Mouse (Mus musculus) heart, postnatal 14 days (tissue): ENCODE data around the gene Capg. TPM values are rescaled to one million over a fixed set of nuclear protein-coding genes. Genes with fewer than 3 reads are reported as not detected.

Experiments used
- DNase-seq, 2 experiments: peaks; one replicate each; pipeline ENCODE4 v3.0.0; 2021 to 2022
- intact Hi-C: fragments of 180-260 bp; cut with DNase I; formaldehyde crosslinking; loops from one replicate; pipeline ENCODE4 v1.15.1; 2025
- total RNA-seq, 2 experiments: library from RNA; stranded (reverse); gene quantifications; 2 replicates each; pipeline ENCODE4 v1.2.3; 2021

The Capg gene
- total RNA-seq, 2 experiments from 2014 or later = 9.9 to 10.0 TPM

DNA sequence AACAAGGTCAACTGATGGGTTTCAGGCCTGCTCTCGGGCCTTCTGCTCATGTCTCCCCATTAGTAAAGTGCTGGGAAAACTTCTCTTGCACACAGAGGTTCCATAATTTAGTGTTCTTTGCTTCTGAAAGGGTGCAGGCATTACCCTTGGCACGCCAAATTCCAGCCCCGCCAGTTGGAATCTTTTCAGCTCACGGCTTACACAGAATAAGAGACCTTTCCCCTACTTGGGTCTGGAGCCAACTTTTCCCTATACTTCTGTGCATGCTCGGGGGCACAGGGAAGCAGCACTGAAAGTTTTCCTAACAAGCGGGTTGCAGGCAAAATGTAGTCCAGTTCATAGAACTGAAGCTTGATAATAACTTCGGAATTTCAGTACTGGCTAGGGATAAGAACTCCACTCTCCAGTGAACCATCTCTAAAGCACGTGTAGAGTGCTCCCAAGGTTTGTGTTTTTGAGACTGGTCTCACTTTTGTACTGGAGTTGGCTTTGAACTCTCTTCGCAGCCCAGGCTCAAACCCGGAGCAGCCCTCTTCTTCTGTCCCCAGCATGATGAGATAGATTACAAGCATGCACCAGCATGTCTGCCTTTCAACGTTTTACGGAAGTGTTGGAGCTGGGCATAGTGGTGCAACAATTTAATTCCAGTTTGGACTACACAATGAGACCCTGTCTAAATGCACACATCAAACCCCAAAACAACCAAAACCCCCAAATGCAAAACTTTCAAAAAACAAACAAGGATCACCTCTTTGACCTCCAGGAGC, 54.8 kb downstream of the Capg start:
- DNase-seq = peak; percentile 34 to 69
- intact Hi-C loops = no loop called here

DNA sequence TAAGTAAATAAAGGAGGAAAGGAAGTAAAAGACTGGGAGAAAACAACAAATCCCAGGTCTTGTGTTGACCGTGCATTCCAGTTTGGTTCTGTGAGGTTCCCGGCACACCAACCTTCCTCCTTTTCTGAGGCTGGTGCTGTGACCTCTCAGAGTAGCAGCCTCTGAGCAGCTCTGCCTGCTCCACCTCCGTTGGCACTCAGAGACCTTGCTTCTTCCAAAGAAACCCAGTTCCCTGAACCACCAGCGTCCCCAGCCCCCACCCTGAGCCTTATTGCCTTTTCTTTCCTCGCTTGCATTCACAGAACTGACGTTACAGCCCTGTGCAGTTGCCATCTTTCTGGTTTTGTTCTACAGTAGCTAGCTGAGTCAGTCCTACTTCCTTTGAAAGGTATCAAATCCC, 56.0 kb downstream of the Capg start:
- no peak for DNase-seq
- intact Hi-C loops = no loop called here

DNA sequence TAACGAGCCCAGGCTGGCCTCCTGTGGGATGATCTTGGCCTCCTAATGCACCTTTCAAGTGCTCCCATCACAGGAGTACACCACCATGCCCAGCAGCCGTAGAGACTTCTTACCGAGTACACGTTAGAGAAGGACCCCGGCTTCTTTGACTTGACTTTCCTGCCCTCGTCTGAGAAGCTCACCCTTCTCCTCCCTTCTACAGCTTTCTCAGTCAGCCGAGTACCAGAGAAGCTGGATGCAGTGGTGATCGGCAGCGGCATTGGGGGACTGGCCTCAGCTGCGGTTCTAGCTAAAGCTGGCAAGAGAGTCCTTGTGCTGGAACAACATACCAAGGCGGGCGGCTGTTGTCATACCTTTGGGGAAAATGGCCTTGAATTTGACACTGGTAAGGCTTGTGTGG, 56.6 kb downstream of the Capg start:
- intact Hi-C loops = no loop called here
- DNase-seq = no peak

GRCm38 (mm10) chr6:72601732-72602131, 57.5 kb downstream of the Capg start:
- peak; percentile 79 to 89 for DNase-seq
- intact Hi-C loops = no loop called here

DNA sequence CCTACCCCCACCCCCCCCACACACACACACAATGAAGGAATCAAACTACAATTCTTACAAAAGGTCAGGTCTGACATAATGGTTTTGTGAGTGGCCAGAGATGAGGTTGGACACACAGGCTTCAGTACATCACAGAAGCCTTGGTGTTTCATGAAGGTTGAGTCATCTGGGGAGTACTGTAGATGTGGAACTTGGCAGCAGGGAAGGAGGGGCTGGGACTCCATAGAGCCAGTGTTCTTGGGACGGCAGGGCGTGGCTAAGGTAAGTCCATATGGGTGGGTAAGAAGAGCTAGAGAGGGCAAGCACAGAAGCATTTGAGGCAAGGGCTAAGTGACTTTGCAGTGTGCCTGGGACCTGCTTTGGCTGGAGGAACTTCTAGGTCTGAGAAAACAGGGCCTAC, 59.9 kb downstream of the Capg start:
- no peak for DNase-seq
- intact Hi-C loops = no loop called here

- intact Hi-C loops = no loop called here
- DNase-seq = no peak
Observed at GRCm38 (mm10) chr6:72607060-72607459, 62.9 kb downstream of the Capg start.

DNA sequence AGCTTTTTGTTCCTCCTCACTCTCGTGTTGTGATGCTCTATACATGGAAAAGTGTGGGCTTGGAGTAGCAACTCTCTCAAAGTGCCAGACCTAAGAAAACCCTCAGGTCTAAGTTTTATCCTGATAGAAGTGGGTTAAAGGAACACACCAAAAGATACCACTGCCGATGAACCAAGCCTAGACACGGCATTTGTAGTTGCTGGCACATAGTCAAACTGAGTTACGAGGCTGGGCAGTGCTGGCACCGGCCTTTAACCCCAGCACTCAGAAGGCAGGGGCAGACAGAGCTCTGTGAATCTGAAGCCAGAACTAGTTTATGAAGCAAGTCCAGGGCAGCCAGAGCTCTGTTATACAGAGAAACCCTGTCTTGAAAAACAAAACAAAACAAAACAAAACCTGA, 63.5 kb downstream of the Capg start:
- intact Hi-C loops = no loop called here

DNA sequence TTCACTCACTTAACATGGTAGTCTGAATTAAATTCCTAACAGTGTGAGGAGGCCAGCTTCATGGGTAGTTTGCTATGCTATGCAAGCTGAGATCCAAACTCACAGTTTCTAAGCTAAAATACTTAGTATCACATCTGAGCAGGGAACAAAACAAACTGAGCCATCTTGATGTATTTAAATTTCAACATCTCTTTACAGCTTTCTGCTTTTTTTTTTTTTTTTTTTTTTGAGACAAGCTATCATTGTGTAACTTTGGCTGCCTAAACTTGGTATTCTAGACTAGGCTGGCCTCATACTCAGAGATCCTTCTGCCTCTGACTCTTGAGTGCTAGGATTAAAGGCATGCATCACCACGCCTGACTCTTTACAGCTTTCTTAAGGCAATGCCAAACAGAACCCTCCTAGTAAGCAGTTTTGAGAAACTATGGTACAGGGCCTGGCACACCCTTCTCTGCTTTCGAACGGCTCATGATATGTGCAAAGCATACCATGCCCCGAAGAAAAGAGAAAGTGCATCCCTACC, 64.5 kb downstream of the Capg start:
- DNase-seq = no peak
- intact Hi-C loops = no loop called here

More for the DNA sequence above, 63.5 kb downstream of the Capg start:
- DNase-seq = no peak

DNA sequence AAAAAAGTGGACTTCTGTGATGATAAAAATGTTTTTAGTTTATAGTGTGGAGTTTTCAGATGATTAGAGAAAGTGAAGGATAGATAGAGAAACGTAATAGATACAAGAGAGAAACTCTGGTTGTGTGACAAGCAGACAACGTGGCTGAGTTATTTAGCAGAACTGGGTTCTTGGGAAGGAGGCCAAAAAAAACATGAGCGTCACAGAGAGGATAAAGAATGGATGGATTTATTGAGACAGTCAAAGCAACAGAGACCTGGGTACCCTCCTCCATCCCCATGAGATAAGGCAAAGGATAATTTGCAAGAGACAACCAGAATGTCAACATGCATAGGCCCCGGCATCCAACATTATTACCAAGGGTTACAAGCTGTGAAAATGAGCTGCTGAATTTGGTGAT, 66.1 kb downstream of the Capg start:
- no peak for DNase-seq
- intact Hi-C loops = no loop called here

Other genes with a start within 250 kb of the Capg start
- gene Sftpb, start 239.8 kb upstream of the Capg start, total RNA-seq = under 1 TPM in 1 of 2 experiments, not detected in 1; 0.81 TPM
- 10 to 100 TPM; 16.6 to 19.7 TPM for gene Usp39, start 199.2 kb upstream of the Capg start, total RNA-seq
- gene 0610030E20Rik, start 197.1 kb upstream of the Capg start, total RNA-seq = 10 to 100 TPM; 13.1 to 14.4 TPM
- 10 to 100 TPM; 14.7 to 17.6 TPM for gene Tmem150a, start 188.9 kb upstream of the Capg start, total RNA-seq
- gene Rnf181, start 177.4 kb upstream of the Capg start, total RNA-seq = 10 to 100 TPM; 45.5 to 46.5 TPM
- gene Vamp5, start 163.9 kb upstream of the Capg start, total RNA-seq = 10 to 100 TPM; 48.8 to 54.0 TPM
- 10 to 100 TPM; 71.0 to 75.5 TPM for gene Vamp8, start 153.7 kb upstream of the Capg start, total RNA-seq
- 10 to 100 TPM; 29.8 to 32.5 TPM for gene Ggcx, start 130.1 kb upstream of the Capg start, total RNA-seq
- gene Mat2a, start 104.8 kb upstream of the Capg start, total RNA-seq = 100 to 1,000 TPM; 186 to 202 TPM
- gene Sh2d6, start 22.7 kb upstream of the Capg start, total RNA-seq = under 1 TPM in 1 of 2 experiments, not detected in 1; 0.29 TPM
- gene Elmod3, start 54.0 kb downstream of the Capg start, total RNA-seq = 10 to 100 TPM; 16.7 to 19.2 TPM
- gene Retsat, start 54.1 kb downstream of the Capg start, total RNA-seq = 100 to 1,000 TPM; 164 to 166 TPM
- 10 to 100 TPM; 46.4 to 47.6 TPM for gene Tgoln1, start 72.6 kb downstream of the Capg start, total RNA-seq
- gene Tcf7l1, start 244.9 kb downstream of the Capg start, total RNA-seq = 10 to 100 TPM; 15.0 to 17.8 TPM